Mouse (Mus musculus): Measurements from ENCODE around the gene Wdr31.
A peak's percentile ranks its signal among the peaks of the same experiment; 100 is the strongest.

Wdr31 gene

GRCm38 (mm10) chr4:62470598-62471051 is at the start of gene Wdr31:
Gene Wdr31, minus strand, starts transcription at chr4:62470896.
- peak; percentile 30 for DNase-seq (ENCODE audit: low read depth)

- peak; percentile 51 for DNase-seq (ENCODE audit: low read depth)
Observed at GRCm38 (mm10) chr4:62519849-62520233, 49.1 kb upstream of the Wdr31 start, which contains the start of gene Alad. Gene Alad, minus strand, starts transcription at chr4:62519918.

- no peak for DNase-seq (ENCODE audit: low read depth)
Observed at GRCm38 (mm10) chr4:62519122-62519848, 48.6 kb upstream of the Wdr31 start.

GRCm38 (mm10) chr4:62518416-62519121 is 47.9 kb upstream of the Wdr31 start:
- DNase-seq (ENCODE audit: low read depth): no peak

GRCm38 (mm10) chr4:62517538-62518415 is 47.1 kb upstream of the Wdr31 start:
- no peak for DNase-seq (ENCODE audit: low read depth)

GRCm38 (mm10) chr4:62517046-62517445 is 46.4 kb upstream of the Wdr31 start:
- DNase-seq (ENCODE audit: low read depth): no peak

GRCm38 (mm10) chr4:62516579-62516978 is 45.9 kb upstream of the Wdr31 start:
- DNase-seq (ENCODE audit: low read depth): no peak

- no peak for DNase-seq (ENCODE audit: low read depth)
Observed at GRCm38 (mm10) chr4:62516079-62516478, 45.4 kb upstream of the Wdr31 start.

GRCm38 (mm10) chr4:62515490-62515889 is 44.8 kb upstream of the Wdr31 start:
- DNase-seq (ENCODE audit: low read depth): no peak

- no peak for DNase-seq (ENCODE audit: low read depth)
Observed at GRCm38 (mm10) chr4:62514995-62515394, 44.3 kb upstream of the Wdr31 start.

GRCm38 (mm10) chr4:62513998-62514506 is 43.4 kb upstream of the Wdr31 start:
- no peak for DNase-seq (ENCODE audit: low read depth)

GRCm38 (mm10) chr4:62509946-62510345 is 39.2 kb upstream of the Wdr31 start:
- no peak for DNase-seq (ENCODE audit: low read depth)

- no peak for DNase-seq (ENCODE audit: low read depth)
Observed at GRCm38 (mm10) chr4:62508839-62509238, 38.1 kb upstream of the Wdr31 start.

GRCm38 (mm10) chr4:62506798-62507197 is 36.1 kb upstream of the Wdr31 start:
- no peak for DNase-seq (ENCODE audit: low read depth)

GRCm38 (mm10) chr4:62505991-62506390 is 35.3 kb upstream of the Wdr31 start:
- DNase-seq (ENCODE audit: low read depth): no peak

- DNase-seq (ENCODE audit: low read depth): no peak
Observed at GRCm38 (mm10) chr4:62503374-62503970, 32.8 kb upstream of the Wdr31 start, which contains the start of gene Hdhd3. Gene Hdhd3, minus strand, starts transcription at chr4:62503467.

- DNase-seq (ENCODE audit: low read depth): no peak
Observed at GRCm38 (mm10) chr4:62502969-62503368, 32.3 kb upstream of the Wdr31 start.

- DNase-seq (ENCODE audit: low read depth): peak; percentile 62
Observed at GRCm38 (mm10) chr4:62501964-62502732, 31.5 kb upstream of the Wdr31 start.

GRCm38 (mm10) chr4:62501534-62501933 is 30.8 kb upstream of the Wdr31 start:
- no peak for DNase-seq (ENCODE audit: low read depth)

- DNase-seq (ENCODE audit: low read depth): no peak
Observed at GRCm38 (mm10) chr4:62500799-62501198, 30.1 kb upstream of the Wdr31 start.

- DNase-seq (ENCODE audit: low read depth): peak; percentile 77
Observed at GRCm38 (mm10) chr4:62496815-62497214, 26.1 kb upstream of the Wdr31 start.

All from fibroblast of lung, adult 2 months (primary cell).